Comparison of ENCODE assay signal across 15 mouse cellular contexts in the genomic region with DNA sequence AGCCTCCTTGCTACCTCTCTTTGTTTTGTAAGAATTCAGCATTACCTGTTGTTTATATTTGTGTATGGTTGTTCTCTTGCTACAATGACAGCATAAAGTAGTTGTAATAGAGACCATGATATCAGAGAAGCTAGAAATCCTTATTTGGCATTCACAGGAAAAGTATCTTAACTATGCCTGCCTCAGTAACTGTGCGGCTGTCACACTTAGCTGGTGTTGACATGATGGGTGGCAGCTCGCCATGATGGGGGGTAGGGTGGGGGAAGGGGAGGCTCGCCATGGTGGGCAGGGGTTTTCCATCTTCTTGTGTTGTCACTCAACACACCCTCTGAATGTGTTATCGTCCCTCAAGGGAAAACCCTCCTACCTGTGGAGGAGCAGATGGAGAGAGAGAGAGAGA.
"Had no signal": no experiment of that assay in that cellular context is flagged by ENCODE, and none has a peak within 500 bp of the region (broad histone marks: within the 10 kb centered on the region; RNA-seq: fewer than 3 reads in every experiment).

No protein-coding gene starts in this region.

- DNase-seq: lung, adult 18-20 months; lung, embryonic 14.5 days; lung, postnatal 10 days; lung, postnatal 4 days; right cerebral cortex, postnatal 14 days; thymus, adult 2 months; thymus, postnatal 25 days; thymus, postnatal 4 days had no signal

- H3K4me2 ChIP-seq: lung, embryonic 14.5 days; midbrain, embryonic 11.5 days; midbrain, embryonic 13.5 days; midbrain, embryonic 15.5 days; neural tube, embryonic 12.5 days; stomach, embryonic 15.5 days had no signal

- H3K4me1 ChIP-seq: megakaryocyte, embryonic 14.5 days; midbrain, embryonic 13.5 days; midbrain, embryonic 15.5 days; neural tube, embryonic 12.5 days; stomach, embryonic 15.5 days had no signal

- H3K36me3 ChIP-seq: midbrain, embryonic 13.5 days; midbrain, embryonic 15.5 days; neural tube, embryonic 12.5 days; stomach, embryonic 15.5 days had no signal

- H3K4me3 ChIP-seq: megakaryocyte, embryonic 14.5 days; midbrain, embryonic 13.5 days; midbrain, embryonic 15.5 days; neural tube, embryonic 12.5 days; stomach, embryonic 15.5 days had no signal

- H3K27me3 ChIP-seq: megakaryocyte, embryonic 14.5 days; midbrain, embryonic 13.5 days; midbrain, embryonic 15.5 days; neural tube, embryonic 12.5 days; stomach, embryonic 15.5 days had no signal

- H3K9me3 ChIP-seq: midbrain, embryonic 13.5 days; midbrain, embryonic 15.5 days; neural tube, embryonic 12.5 days; stomach, embryonic 15.5 days had no signal

- H3K27ac ChIP-seq: midbrain, embryonic 13.5 days; midbrain, embryonic 15.5 days; neural tube, embryonic 12.5 days; stomach, embryonic 15.5 days; stomach, postnatal 0 days had no signal

- ATAC-seq: midbrain, embryonic 13.5 days; midbrain, embryonic 15.5 days had no signal

- H3K9ac ChIP-seq: lung, embryonic 14.5 days; midbrain, embryonic 13.5 days; midbrain, embryonic 15.5 days; neural tube, embryonic 12.5 days; stomach, embryonic 15.5 days had no signal
